Mouse (Mus musculus) embryonic fibroblast, embryonic 13.5 days (primary cell): ENCODE measurements at regions not wholly inside any gene's neighbourhood (a gene's known extent, or its start where the extent isn't known, plus 50 kb on each side); places are given as distances from the start of the nearest gene placed in this dataset.

Source experiments
- CTCF ChIP-seq: IDR thresholded peaks from 2 replicates; pipeline ENCODE4 v1.5.1; 2011; ENCODE audit warnings: mild to moderate bottlenecking, control low read depth, low read length, moderate library complexity, borderline replicate concordance; ENCODE audit not compliant: insufficient read depth
- POLR2A ChIP-seq: IDR thresholded peaks from 2 replicates; pipeline ENCODE4 v1.6.1; 2011; ENCODE audit warnings: low read depth, mild to moderate bottlenecking, control low read depth, low read length, moderate library complexity

- no peak for TF ChIP-seq CTCF
- no peak for TF ChIP-seq POLR2A
Measured at GRCm38 (mm10) chr14:101353009-101353378, 152.9 kb upstream of the Prr30 start.
